Mouse (Mus musculus) stomach, postnatal 0 days (tissue): ENCODE data around the gene Fut7.

ENCODE experiments used
- CTCF ChIP-seq: IDR thresholded peaks from 2 replicates; pipeline ENCODE4 v1.5.1; 2016; ENCODE audit warnings: antibody characterized with exemption, low read depth, mild to moderate bottlenecking, moderate library complexity
- EP300 ChIP-seq: optimal IDR thresholded peaks from 2 replicates; pipeline ENCODE3; 2016; ENCODE audit warnings: antibody characterized with exemption

GRCm38 (mm10) chr2:25441067-25441466, 18.0 kb downstream of the Fut7 start:
- no peak for TF ChIP-seq CTCF
- no peak for TF ChIP-seq EP300
